Mouse (Mus musculus): Measurements from ENCODE around the gene Sv2b. TPM values are rescaled to one million over a fixed set of nuclear protein-coding genes. Genes with fewer than 3 reads are reported as not detected.
A peak's percentile ranks its signal among the peaks of the same experiment; 100 is the strongest.
"Not testable (repeated sequence)": the region's sequence is repeated elsewhere in the genome, so short reads cannot be mapped to it uniquely, and the experiment has no call there.

The Sv2b gene
- polyA plus RNA-seq, 1 experiment from 2014 or later: 0.05 TPM

GRCm38 (mm10) chr7:75240754-75241507 lies 68.1 kb downstream of the Sv2b start:
- Histone ChIP-seq H3K4me2 (no peak overlapping the region), H3K36me3 (no peaks in the 10 kb centered on the region), H3K27ac (no peak overlapping the region), H3K4me1 (no peaks in the 10 kb centered on the region), H3K4me3 (no peak overlapping the region), H3K27me3 (replicated peaks) (no peaks in the 10 kb centered on the region), H3K9me3 (replicated peaks) (no peaks in the 10 kb centered on the region), H3K9ac (no peak overlapping the region)
- WGBS (ENCODE audit: insufficient replicate concordance): 69% methylated on average over 8 of the region's 8 CpGs
- no peak for ATAC-seq

GRCm38 (mm10) chr7:75236386-75236785 lies 72.7 kb downstream of the Sv2b start:
- 62% methylated on average over 1 of the region's 1 CpGs for WGBS (ENCODE audit: insufficient replicate concordance)
- no peak overlapping the region for H3K4me3 ChIP-seq

GRCm38 (mm10) chr7:75224206-75224605 lies 84.9 kb downstream of the Sv2b start:
- Histone ChIP-seq H3K27me3 (replicated peaks) (no peaks in the 10 kb centered on the region), H3K9me3 (replicated peaks) (no peaks in the 10 kb centered on the region), H3K4me2 (no peak overlapping the region), H3K36me3 (no peaks in the 10 kb centered on the region), H3K4me3 (no peak overlapping the region), H3K4me1 (no peaks in the 10 kb centered on the region), H3K9ac (no peak overlapping the region), H3K27ac (no peak overlapping the region)
- ATAC-seq: no peak
- 80% methylated on average over 4 of the region's 4 CpGs for WGBS (ENCODE audit: insufficient replicate concordance)

More at GRCm38 (mm10) chr7:75236386-75236785, 72.7 kb downstream of the Sv2b start:
- Histone ChIP-seq H3K4me1 (no peaks in the 10 kb centered on the region), H3K36me3 (no peaks in the 10 kb centered on the region), H3K4me2 (no peak overlapping the region), H3K9me3 (replicated peaks) (no peaks in the 10 kb centered on the region), H3K27me3 (replicated peaks) (no peaks in the 10 kb centered on the region), H3K27ac (no peak overlapping the region), H3K9ac (no peak overlapping the region)
- ATAC-seq: no peak

- H3K4me3 ChIP-seq: no peak overlapping the region
- H3K4me2 ChIP-seq: no peak overlapping the region
- H3K9ac ChIP-seq: no peak overlapping the region
- no peaks in the 10 kb centered on the region for H3K4me1 ChIP-seq
- H3K9me3 ChIP-seq (replicated peaks): no peaks in the 10 kb centered on the region
- 55% methylated on average over 7 of the region's 7 CpGs for WGBS (ENCODE audit: insufficient replicate concordance)
- no peaks in the 10 kb centered on the region for H3K27me3 ChIP-seq (replicated peaks)
- H3K36me3 ChIP-seq: no peaks in the 10 kb centered on the region
- no peak overlapping the region for H3K27ac ChIP-seq
- no peak for ATAC-seq
Observed at GRCm38 (mm10) chr7:75222704-75223431, 86.2 kb downstream of the Sv2b start.

- Histone ChIP-seq H3K9me3 (replicated peaks) (no peaks in the 10 kb centered on the region), H3K9ac (no peak overlapping the region), H3K4me3 (no peak overlapping the region), H3K4me1 (no peaks in the 10 kb centered on the region), H3K4me2 (no peak overlapping the region), H3K36me3 (no peaks in the 10 kb centered on the region), H3K27me3 (replicated peaks) (no peaks in the 10 kb centered on the region), H3K27ac (no peak overlapping the region)
- ATAC-seq: no peak
- WGBS (ENCODE audit: insufficient replicate concordance): 5% methylated on average over 1 of the region's 1 CpGs
Observed at GRCm38 (mm10) chr7:75220786-75221185, 88.3 kb downstream of the Sv2b start.

GRCm38 (mm10) chr7:75220296-75220695 lies 88.8 kb downstream of the Sv2b start:
- Histone ChIP-seq H3K27ac (no peak overlapping the region), H3K4me1 (no peaks in the 10 kb centered on the region), H3K4me3 (no peak overlapping the region), H3K36me3 (no peaks in the 10 kb centered on the region), H3K9me3 (replicated peaks) (no peaks in the 10 kb centered on the region), H3K27me3 (replicated peaks) (no peaks in the 10 kb centered on the region), H3K9ac (no peak overlapping the region), H3K4me2 (no peak overlapping the region)
- no peak for ATAC-seq

GRCm38 (mm10) chr7:75216180-75216579 lies 92.9 kb downstream of the Sv2b start:
- no peaks in the 10 kb centered on the region for H3K9me3 ChIP-seq (replicated peaks)
- H3K27ac ChIP-seq: no peak overlapping the region
- H3K4me2 ChIP-seq: no peak overlapping the region
- WGBS (ENCODE audit: insufficient replicate concordance): 70% methylated on average over 7 of the region's 7 CpGs
- no peak overlapping the region for H3K4me3 ChIP-seq
- no peaks in the 10 kb centered on the region for H3K36me3 ChIP-seq
- H3K27me3 ChIP-seq (replicated peaks): no peaks in the 10 kb centered on the region
- no peak for ATAC-seq
- H3K9ac ChIP-seq: no peak overlapping the region
- H3K4me1 ChIP-seq: no peaks in the 10 kb centered on the region

GRCm38 (mm10) chr7:75209221-75209641 lies 99.8 kb downstream of the Sv2b start:
- H3K27ac ChIP-seq: no peak overlapping the region
- H3K4me1 ChIP-seq: no peaks in the 10 kb centered on the region
- ATAC-seq: no peak
- no peaks in the 10 kb centered on the region for H3K9me3 ChIP-seq (replicated peaks)
- H3K27me3 ChIP-seq (replicated peaks): no peaks in the 10 kb centered on the region
- no peak overlapping the region for H3K4me3 ChIP-seq
- no peaks in the 10 kb centered on the region for H3K36me3 ChIP-seq
- no peak overlapping the region for H3K9ac ChIP-seq
- no peak overlapping the region for H3K4me2 ChIP-seq
- 51% methylated on average over 4 of the region's 4 CpGs for WGBS (ENCODE audit: insufficient replicate concordance)

GRCm38 (mm10) chr7:75207965-75208644 lies 101.0 kb downstream of the Sv2b start:
- WGBS (ENCODE audit: insufficient replicate concordance): 55% methylated on average over 3 of the region's 3 CpGs
- no peaks in the 10 kb centered on the region for H3K27me3 ChIP-seq (replicated peaks)
- no peak for ATAC-seq
- no peak overlapping the region for H3K4me3 ChIP-seq
- no peak overlapping the region for H3K9ac ChIP-seq
- H3K9me3 ChIP-seq (replicated peaks): no peaks in the 10 kb centered on the region
- H3K4me1 ChIP-seq: no peaks in the 10 kb centered on the region
- no peak overlapping the region for H3K4me2 ChIP-seq
- no peak overlapping the region for H3K27ac ChIP-seq
- no peaks in the 10 kb centered on the region for H3K36me3 ChIP-seq

GRCm38 (mm10) chr7:75206671-75207070 lies 102.4 kb downstream of the Sv2b start:
- no peak overlapping the region for H3K4me2 ChIP-seq
- ATAC-seq: no peak
- no peak overlapping the region for H3K27ac ChIP-seq
- H3K4me3 ChIP-seq: no peak overlapping the region
- H3K4me1 ChIP-seq: no peaks in the 10 kb centered on the region
- H3K9me3 ChIP-seq (replicated peaks): no peaks in the 10 kb centered on the region
- 74% methylated on average over 3 of the region's 3 CpGs for WGBS (ENCODE audit: insufficient replicate concordance)
- H3K9ac ChIP-seq: no peak overlapping the region
- no peaks in the 10 kb centered on the region for H3K36me3 ChIP-seq
- no peaks in the 10 kb centered on the region for H3K27me3 ChIP-seq (replicated peaks)

GRCm38 (mm10) chr7:75205386-75205785 lies 103.7 kb downstream of the Sv2b start:
- H3K9ac ChIP-seq: no peak overlapping the region
- WGBS (ENCODE audit: insufficient replicate concordance): 49% methylated on average over 3 of the region's 3 CpGs
- H3K27ac ChIP-seq: no peak overlapping the region
- H3K4me3 ChIP-seq: no peak overlapping the region
- no peaks in the 10 kb centered on the region for H3K4me1 ChIP-seq
- H3K9me3 ChIP-seq (replicated peaks): no peaks in the 10 kb centered on the region
- ATAC-seq: no peak
- no peaks in the 10 kb centered on the region for H3K36me3 ChIP-seq
- H3K4me2 ChIP-seq: no peak overlapping the region
- no peaks in the 10 kb centered on the region for H3K27me3 ChIP-seq (replicated peaks)

GRCm38 (mm10) chr7:75194919-75195230 lies 114.2 kb downstream of the Sv2b start:
- not testable (repeated sequence) for H3K36me3 ChIP-seq; H3K4me1 ChIP-seq; H3K4me2 ChIP-seq; H3K27me3 ChIP-seq (replicated peaks); H3K9me3 ChIP-seq (replicated peaks); H3K27ac ChIP-seq; H3K4me3 ChIP-seq; H3K9ac ChIP-seq
- 68% methylated on average over 1 of the region's 1 CpGs for WGBS (ENCODE audit: insufficient replicate concordance)
- peak; percentile 57 for ATAC-seq

All from liver, embryonic 12.5 days (tissue).